Mouse (Mus musculus) embryo, embryonic 10.5 days (tissue): ENCODE measurements around the gene Nans.
A peak's percentile ranks its signal among the peaks of the same experiment; 100 is the strongest.

Source experiments
- DNase-seq: peaks from one replicate; pipeline ENCODE4 v3.0.0-alpha.2; 2015; ENCODE audit warnings: low spot score

Gene Nans

GRCm38 (mm10) chr4:46532926-46533325 is 43.9 kb downstream of the Nans start:
- DNase-seq: no peak

GRCm38 (mm10) chr4:46533934-46534720 is 45.1 kb downstream of the Nans start:
- peak; percentile 10 for DNase-seq

- peak; percentile 21 for DNase-seq
These were observed 46.2 kb downstream of the Nans start for GRCm38 (mm10) chr4:46535094-46535830.

- DNase-seq: peak; percentile 57
These were observed 46.9 kb downstream of the Nans start, which contains the start of gene Trim14 for GRCm38 (mm10) chr4:46535840-46536361. TSS of gene Trim14 (minus strand) at chr4:46536141.

GRCm38 (mm10) chr4:46539167-46539566 is 50.1 kb downstream of the Nans start:
- DNase-seq: no peak

- DNase-seq: no peak
These were observed 52.7 kb downstream of the Nans start for GRCm38 (mm10) chr4:46541707-46542106.

GRCm38 (mm10) chr4:46543366-46544050 is 54.5 kb downstream of the Nans start:
- DNase-seq: no peak

GRCm38 (mm10) chr4:46544313-46544712 is 55.3 kb downstream of the Nans start:
- DNase-seq: peak; percentile 26

GRCm38 (mm10) chr4:46545498-46545897 is 56.5 kb downstream of the Nans start:
- DNase-seq: no peak

- DNase-seq: no peak
These were observed 57.7 kb downstream of the Nans start for GRCm38 (mm10) chr4:46546709-46547108.

GRCm38 (mm10) chr4:46549979-46550378 is 60.9 kb downstream of the Nans start:
- DNase-seq: no peak

- no peak for DNase-seq
These were observed 61.4 kb downstream of the Nans start for GRCm38 (mm10) chr4:46550406-46550805.
